Mouse (Mus musculus): ENCODE measurements around the gene Zfp281. TPM values are rescaled to one million over a fixed set of nuclear protein-coding genes. Genes with fewer than 3 reads are reported as not detected.

Gene Zfp281
- polyA plus RNA-seq, 1 experiment from 2014 or later, result 25.6 TPM

DNA sequence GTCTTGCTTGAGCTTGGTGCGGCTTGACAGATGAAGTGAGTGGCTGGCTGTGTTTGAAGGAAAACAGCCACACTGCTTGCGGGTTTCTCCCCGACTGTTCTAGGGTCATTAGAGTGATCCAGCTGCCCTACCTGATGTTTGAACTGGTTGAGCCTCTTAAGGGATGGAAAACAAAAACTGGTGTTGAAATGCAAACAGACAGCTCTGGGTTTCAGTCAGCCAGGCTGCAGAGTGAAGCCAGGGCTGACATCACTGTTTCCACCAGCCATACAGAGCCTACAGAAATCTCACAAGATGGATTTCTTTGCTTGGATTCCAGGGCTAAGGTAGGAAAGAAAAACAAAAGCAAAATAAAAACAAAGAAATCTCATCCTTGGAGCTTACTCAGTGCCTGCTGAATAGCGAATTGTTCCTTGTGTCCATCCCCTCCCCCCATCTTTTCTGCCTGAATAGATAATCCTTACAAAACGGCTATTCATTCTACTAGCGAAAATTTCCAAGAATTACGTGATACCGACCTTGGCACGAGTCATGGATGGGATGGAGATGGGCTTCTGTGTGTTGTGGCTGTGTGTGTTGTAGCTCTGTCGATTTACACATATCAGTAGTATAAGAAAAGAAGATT is 37.4 kb downstream of the Zfp281 start:
- Histone ChIP-seq H3K9me3 (no peaks in the 10 kb centered on the region), H3K27me3 (no peaks in the 10 kb centered on the region; the same call in 1 of the 2 replicates), H3K36me3 (no peaks in the 10 kb centered on the region), H3K9ac (no peak overlapping the region), H3K4me3 (no peak overlapping the region), H3K4me1 (peaks cover 13% of the 10 kb centered on the region), H3K27ac (no peak overlapping the region), H3K4me2 (no peak overlapping the region)
- no peak for ATAC-seq (ENCODE audit: insufficient number of reproducible peaks, insufficient read depth, low FRiP score, low TSS enrichment, low read depth)
- 24% methylated on average over 10 of the region's 10 CpGs for WGBS

DNA sequence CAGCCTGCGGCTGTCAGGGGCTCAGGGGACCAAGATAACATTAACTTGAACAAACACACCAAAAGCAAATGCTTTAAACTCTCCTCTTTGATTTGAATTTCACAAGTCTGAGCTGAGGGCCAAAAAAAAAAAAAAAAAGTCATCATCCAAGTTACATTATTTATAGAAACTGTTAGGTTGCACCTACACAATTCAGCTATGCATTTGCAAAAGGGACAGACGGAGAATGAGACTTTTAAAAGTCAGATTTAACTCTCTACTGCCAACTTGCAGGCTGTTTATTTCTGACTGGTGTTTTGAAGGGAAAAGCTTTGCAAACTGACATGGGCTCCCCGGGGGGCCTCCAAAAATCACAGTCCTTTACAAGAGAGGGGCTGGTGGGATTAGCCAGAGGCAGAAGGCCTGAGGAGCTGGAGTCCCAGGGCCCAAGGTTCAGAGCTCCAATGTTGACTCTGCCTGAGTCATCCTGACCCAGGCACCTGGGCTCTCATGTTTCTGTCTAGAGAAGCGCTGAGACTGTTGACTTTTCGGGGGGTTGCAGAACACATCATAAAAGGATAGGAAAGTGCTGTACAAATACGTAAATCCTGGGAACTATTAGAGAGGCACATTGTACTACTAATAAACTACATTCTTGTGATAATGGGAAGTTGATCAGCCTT is 40.4 kb downstream of the Zfp281 start:
- no peak for ATAC-seq (ENCODE audit: insufficient number of reproducible peaks, insufficient read depth, low FRiP score, low TSS enrichment, low read depth)
- H3K9me3 ChIP-seq, result no peaks in the 10 kb centered on the region
- WGBS, result 55% methylated on average over 6 of the region's 6 CpGs
- peaks cover 13% of the 10 kb centered on the region for H3K4me1 ChIP-seq
- H3K9ac ChIP-seq, result no peak overlapping the region
- H3K36me3 ChIP-seq, result no peaks in the 10 kb centered on the region
- no peak overlapping the region for H3K27ac ChIP-seq
- no peak overlapping the region for H3K4me2 ChIP-seq
- H3K27me3 ChIP-seq, result no peaks in the 10 kb centered on the region; the same call in 1 of the 2 replicates
- no peak overlapping the region for H3K4me3 ChIP-seq

DNA sequence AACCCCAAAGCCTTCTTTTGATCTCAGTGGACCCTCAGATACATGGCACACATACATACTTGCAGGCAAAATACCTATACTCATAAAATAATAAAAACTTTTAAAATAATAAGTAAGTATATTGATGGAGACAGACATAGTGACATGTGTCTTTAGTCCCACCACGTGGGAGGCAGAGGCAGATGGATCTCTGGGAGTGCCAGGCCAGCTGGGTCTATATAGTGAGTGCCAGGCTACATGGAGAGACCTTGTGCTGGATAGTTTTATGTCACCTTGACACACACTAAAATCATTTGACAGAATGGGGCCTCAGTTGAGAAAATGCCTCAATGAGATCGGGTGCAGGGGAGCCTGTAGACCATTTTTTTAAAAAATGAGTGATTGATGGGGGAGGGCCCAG is 41.8 kb downstream of the Zfp281 start:
- no peak overlapping the region for H3K9ac ChIP-seq
- H3K4me3 ChIP-seq, result no peak overlapping the region
- no peaks in the 10 kb centered on the region for H3K36me3 ChIP-seq
- no peaks in the 10 kb centered on the region for H3K27me3 ChIP-seq
- ATAC-seq (ENCODE audit: insufficient number of reproducible peaks, insufficient read depth, low FRiP score, low TSS enrichment, low read depth), result no peak
- no peak overlapping the region for H3K27ac ChIP-seq
- 65% methylated on average over 2 of the region's 2 CpGs for WGBS
- H3K4me2 ChIP-seq, result no peak overlapping the region
- peaks cover 16% of the 10 kb centered on the region for H3K4me1 ChIP-seq
- no peaks in the 10 kb centered on the region for H3K9me3 ChIP-seq

DNA sequence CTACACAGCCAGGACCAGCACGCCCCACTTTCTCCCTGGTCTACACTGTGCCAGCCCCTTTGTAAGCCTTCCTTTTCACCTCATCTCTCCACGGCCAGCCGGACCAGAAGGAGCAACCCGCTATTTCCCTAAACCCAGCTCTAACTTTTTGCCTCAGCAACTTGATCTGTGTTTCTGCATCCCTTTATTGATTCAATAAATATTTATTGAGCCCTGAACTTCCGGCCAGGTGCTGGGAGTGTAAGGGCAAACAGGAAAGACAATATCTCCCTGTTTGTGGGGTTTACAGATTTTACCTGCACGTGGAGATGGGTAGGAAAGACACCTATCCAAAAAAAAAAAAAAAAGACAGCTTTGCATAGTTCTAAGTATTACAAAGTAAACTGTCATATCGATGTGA is 45.2 kb downstream of the Zfp281 start:
- no peak for ATAC-seq (ENCODE audit: insufficient number of reproducible peaks, insufficient read depth, low FRiP score, low TSS enrichment, low read depth)
- Histone ChIP-seq H3K4me2 (no peak overlapping the region), H3K36me3 (no peaks in the 10 kb centered on the region), H3K9ac (peak overlapping the region; percentile 54; the same call in 1 of the 2 replicates), H3K9me3 (no peaks in the 10 kb centered on the region), H3K4me1 (peaks cover 20% of the 10 kb centered on the region), H3K27ac (no peak overlapping the region), H3K27me3 (0 out of 2 replicates have a peak, but pooled peaks cover 5% of the 10 kb centered on the region), H3K4me3 (no peak overlapping the region)
- WGBS, result 66% methylated on average over 7 of the region's 7 CpGs

DNA sequence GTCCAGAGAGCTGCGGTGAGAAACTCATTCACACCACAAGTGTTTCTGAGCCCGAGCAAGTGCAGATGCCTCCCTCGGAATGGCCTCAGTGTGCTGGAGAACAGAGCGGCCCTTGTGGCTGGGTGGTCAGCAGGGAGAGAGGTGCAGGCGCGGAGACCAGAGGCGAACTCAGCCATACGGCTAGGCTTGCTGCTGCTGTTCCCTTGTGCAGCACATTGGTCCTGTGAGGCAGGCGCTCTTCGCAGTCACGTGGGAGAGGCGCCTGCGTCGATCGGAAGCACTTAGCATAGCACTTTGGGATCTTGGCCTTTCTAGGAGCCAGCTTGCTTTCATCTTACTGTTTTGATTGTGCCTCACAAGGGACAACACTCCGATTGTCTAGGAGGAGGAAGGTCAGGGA is 45.7 kb downstream of the Zfp281 start:
- ATAC-seq (ENCODE audit: insufficient number of reproducible peaks, insufficient read depth, low FRiP score, low TSS enrichment, low read depth), result no peak
- Histone ChIP-seq H3K27ac (no peak overlapping the region), H3K9ac (peak overlapping the region; percentile 54), H3K4me2 (peak overlapping the region; percentile 45), H3K27me3 (0 out of 2 replicates have a peak, but pooled peaks cover 5% of the 10 kb centered on the region), H3K9me3 (no peaks in the 10 kb centered on the region), H3K4me3 (peak overlapping the region; percentile 12), H3K4me1 (peaks cover 20% of the 10 kb centered on the region), H3K36me3 (no peaks in the 10 kb centered on the region)
- 21% methylated on average over 16 of the region's 16 CpGs for WGBS

DNA sequence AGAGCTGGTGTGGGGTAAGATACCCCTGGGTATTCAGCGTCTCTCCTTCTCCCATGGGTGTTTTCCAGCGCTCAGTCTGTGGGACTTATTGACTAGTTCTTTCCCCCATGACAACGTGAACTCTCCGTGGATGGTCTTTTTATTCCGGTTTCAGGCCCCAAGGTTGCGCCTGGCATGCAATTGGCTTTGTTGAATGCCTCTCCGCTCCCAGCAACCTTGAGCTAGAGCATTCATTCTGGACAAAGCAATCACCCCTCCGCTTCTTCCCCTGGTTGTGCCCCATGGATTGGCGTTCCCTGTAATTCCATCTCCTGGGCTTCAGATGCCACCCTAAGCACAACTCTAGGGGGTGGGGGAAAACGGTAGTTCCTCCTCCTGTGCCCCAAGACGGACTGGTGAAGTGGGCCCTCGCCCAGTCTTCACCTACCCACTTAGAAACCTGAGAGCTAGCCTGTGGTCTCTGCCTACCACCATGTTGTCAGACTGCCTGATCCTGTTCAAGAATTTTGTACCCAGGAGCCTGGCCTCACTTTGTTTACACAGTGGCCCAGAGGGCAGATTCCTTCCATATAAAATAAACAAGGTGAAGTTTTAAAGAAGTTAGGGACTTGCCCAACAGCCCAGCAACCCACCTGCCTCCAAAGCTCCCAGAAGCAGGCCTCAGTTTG is 47.2 kb downstream of the Zfp281 start:
- H3K4me1 ChIP-seq, result peaks cover 20% of the 10 kb centered on the region
- no peak overlapping the region for H3K27ac ChIP-seq
- H3K9ac ChIP-seq, result no peak overlapping the region
- H3K36me3 ChIP-seq, result no peaks in the 10 kb centered on the region
- H3K27me3 ChIP-seq, result 0 out of 2 replicates have a peak, but pooled peaks cover 5% of the 10 kb centered on the region
- no peak overlapping the region for H3K4me2 ChIP-seq
- 81% methylated on average over 12 of the region's 12 CpGs for whole genome bisulfite sequencing
- H3K4me3 ChIP-seq, result no peak overlapping the region
- ATAC-seq (ENCODE audit: insufficient number of reproducible peaks, insufficient read depth, low FRiP score, low TSS enrichment, low read depth), result no peak
- H3K9me3 ChIP-seq, result no peaks in the 10 kb centered on the region

DNA sequence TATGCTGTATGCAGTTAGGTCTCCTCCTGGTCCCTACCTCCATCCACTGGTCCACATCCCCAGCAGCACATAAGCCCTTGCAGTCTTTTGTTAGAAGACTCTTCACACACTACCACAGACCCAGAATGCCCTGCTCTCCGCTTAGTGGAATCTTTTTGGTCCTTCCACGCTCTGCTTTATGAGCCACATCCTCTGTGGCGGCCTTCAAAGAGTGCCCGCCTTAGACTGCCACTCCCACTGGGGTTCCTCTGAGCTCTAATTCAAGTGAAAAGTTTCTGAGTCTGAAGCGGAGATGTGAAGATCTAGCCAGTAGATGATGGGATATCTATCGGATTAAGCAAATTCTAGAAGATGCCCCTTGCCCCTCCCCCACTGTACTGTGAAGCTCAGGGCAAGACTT is 47.9 kb downstream of the Zfp281 start:
- Histone ChIP-seq H3K9me3 (no peaks in the 10 kb centered on the region), H3K36me3 (no peaks in the 10 kb centered on the region), H3K9ac (no peak overlapping the region), H3K4me3 (no peak overlapping the region), H3K4me2 (no peak overlapping the region), H3K27me3 (0 out of 2 replicates have a peak, but pooled peaks cover 5% of the 10 kb centered on the region), H3K27ac (no peak overlapping the region), H3K4me1 (peaks cover 20% of the 10 kb centered on the region)
- no peak for ATAC-seq (ENCODE audit: insufficient number of reproducible peaks, insufficient read depth, low FRiP score, low TSS enrichment, low read depth)
- WGBS, result 81% methylated on average over 6 of the region's 6 CpGs

DNA sequence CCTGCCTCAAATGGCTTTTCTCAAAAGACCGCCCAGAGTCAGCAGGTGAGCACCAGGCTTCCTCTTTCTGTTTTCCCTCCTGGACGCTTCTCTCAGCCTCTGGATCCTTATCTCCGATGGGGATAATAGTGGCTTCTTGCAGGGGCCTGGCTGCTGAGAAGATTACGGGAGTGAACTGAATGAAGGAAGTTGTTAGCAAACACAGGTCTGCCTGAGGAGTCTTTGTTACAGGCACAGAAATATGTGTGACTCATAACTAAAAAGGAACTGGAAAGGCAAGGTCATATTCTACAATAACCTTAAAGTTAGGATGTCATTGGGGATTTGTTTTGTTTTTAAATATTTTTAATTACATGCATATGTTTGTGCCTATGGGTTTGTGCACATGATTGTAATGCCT is 48.6 kb downstream of the Zfp281 start:
- no peak for ATAC-seq (ENCODE audit: insufficient number of reproducible peaks, insufficient read depth, low FRiP score, low TSS enrichment, low read depth)

DNA sequence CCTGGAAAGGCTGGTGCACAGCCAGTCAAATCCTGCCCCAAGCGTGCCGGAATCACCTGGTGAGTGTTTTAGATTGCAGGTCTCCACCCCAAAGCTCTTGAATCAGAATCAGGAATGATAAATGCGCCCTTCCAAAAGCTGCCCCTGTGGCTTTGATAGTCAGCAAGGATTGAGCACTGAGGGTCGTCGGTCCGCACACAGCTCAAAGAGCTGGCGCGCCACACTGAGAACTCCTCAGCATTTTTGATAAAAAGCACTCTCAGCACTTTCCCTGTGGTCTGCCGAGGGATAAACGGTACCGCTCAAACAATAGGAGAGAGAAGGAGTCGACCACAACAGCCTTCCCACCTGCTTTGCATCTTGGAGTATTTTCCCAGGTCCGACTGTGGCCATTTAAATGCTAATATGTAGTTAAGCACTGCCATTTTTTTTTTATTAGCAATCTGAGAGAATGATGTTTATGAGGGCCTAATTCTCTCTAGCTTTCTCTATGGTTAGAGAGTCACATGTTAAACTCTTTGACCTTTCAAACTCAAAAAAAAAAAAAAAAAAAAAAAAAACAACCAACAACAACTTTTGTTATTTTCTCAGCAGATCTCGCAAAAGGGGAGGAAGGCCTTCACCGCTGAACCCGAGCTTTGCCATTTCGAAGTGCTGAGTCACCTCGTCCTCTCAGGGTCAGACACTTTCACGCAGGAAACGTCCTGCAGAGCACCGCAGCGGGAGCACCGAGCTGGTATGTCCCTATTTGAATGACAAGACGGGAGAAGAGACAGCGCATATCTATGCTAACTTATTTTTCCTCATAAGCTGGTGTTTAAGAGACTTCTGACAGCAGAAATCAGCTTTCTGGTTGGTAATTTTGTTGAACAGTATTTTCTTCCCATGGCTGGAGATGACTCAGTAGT is 50.1 kb downstream of the Zfp281 start:
- Histone ChIP-seq H3K9ac (no peak overlapping the region), H3K36me3 (no peaks in the 10 kb centered on the region), H3K4me3 (no peak overlapping the region), H3K4me2 (no peak overlapping the region), H3K27me3 (0 out of 2 replicates have a peak, but pooled peaks cover 5% of the 10 kb centered on the region), H3K27ac (no peak overlapping the region), H3K9me3 (no peaks in the 10 kb centered on the region), H3K4me1 (peaks cover 20% of the 10 kb centered on the region)
- WGBS, result 26% methylated on average over 25 of the region's 25 CpGs
- no peak; the same call in 1 of the 2 replicates for ATAC-seq (ENCODE audit: insufficient number of reproducible peaks, insufficient read depth, low FRiP score, low TSS enrichment, low read depth)

More for the DNA sequence above, 48.6 kb downstream of the Zfp281 start:
- Histone ChIP-seq H3K9ac (no peak overlapping the region), H3K4me1 (peaks cover 20% of the 10 kb centered on the region), H3K36me3 (no peaks in the 10 kb centered on the region), H3K4me3 (no peak overlapping the region), H3K27ac (no peak overlapping the region), H3K4me2 (no peak overlapping the region), H3K27me3 (0 out of 2 replicates have a peak, but pooled peaks cover 5% of the 10 kb centered on the region), H3K9me3 (no peaks in the 10 kb centered on the region)
- WGBS, result 42% methylated on average over 4 of the region's 4 CpGs

DNA sequence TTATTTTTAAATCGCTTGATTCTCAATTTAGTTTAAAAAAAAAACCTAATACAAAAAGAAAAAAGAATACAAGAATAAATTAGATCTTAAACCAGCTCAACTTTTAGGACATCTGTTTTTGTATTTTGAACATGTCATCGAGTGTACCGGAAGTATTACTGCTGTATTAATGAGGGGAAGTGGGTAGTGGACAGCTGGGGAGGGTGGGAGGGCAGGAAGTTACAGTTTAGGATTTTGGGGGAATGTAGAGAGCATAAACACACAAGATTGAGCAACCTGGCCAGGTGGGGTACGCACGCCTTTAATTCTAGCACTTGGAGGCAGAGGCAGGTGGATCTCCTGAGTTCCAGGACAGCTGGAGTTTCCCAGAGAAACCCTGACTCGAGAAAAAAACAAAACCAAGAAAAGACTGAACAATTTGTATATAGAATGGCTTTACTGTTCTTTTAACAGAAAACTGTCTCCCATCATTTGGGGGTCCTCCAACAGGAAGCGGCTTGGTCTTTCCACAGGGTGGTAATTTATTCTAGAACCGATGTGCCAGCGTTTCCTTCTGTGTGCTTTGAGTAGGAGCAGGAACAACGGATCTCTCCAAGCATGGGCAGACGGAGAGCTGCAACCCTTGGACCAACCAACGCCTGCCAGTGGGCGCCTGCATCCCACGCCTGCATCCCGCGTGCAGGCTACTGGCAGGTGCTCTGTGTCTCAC is 51.2 kb downstream of the Zfp281 start:
- 86% methylated on average over 16 of the region's 16 CpGs for WGBS
- no peak overlapping the region for H3K4me2 ChIP-seq
- peaks cover 12% of the 10 kb centered on the region; the same call in 1 of the 2 replicates for H3K4me1 ChIP-seq
- ATAC-seq (ENCODE audit: insufficient number of reproducible peaks, insufficient read depth, low FRiP score, low TSS enrichment, low read depth), result no peak
- H3K27me3 ChIP-seq, result 0 out of 2 replicates have a peak, but pooled peaks cover 5% of the 10 kb centered on the region
- H3K36me3 ChIP-seq, result no peaks in the 10 kb centered on the region
- H3K27ac ChIP-seq, result no peak overlapping the region
- no peaks in the 10 kb centered on the region for H3K9me3 ChIP-seq
- H3K4me3 ChIP-seq, result no peak overlapping the region
- no peak overlapping the region for H3K9ac ChIP-seq

DNA sequence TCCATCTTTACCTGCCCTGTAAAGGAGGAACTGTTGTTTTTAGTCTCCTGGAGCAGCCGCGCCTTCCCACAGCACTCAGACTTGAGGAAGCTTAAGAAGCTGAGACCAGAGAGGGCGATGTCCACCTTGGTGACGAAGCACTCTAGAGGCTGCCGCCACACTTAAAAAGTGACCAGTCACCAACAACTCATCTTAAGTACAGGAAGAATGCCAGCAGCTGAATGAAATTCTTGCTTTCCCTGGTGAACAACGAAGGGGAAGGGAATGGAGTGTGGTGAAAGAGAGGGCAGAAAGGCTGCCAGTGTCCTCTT is 51.7 kb downstream of the Zfp281 start:
- Histone ChIP-seq H3K4me1 (peaks cover 12% of the 10 kb centered on the region; the same call in 1 of the 2 replicates), H3K4me3 (no peak overlapping the region), H3K9me3 (no peaks in the 10 kb centered on the region), H3K27ac (no peak overlapping the region), H3K27me3 (0 out of 2 replicates have a peak, but pooled peaks cover 5% of the 10 kb centered on the region), H3K9ac (no peak overlapping the region), H3K36me3 (no peaks in the 10 kb centered on the region), H3K4me2 (no peak overlapping the region)
- ATAC-seq (ENCODE audit: insufficient number of reproducible peaks, insufficient read depth, low FRiP score, low TSS enrichment, low read depth), result no peak
- WGBS, result 83% methylated on average over 6 of the region's 6 CpGs
